9 mouse cellular contexts compared by ENCODE assay signal in genomic region chr7:100372452-100372980, GRCm38 (mm10). TPM values are rescaled to one million over a fixed set of nuclear protein-coding genes. Genes with fewer than 3 reads are reported as not detected.
DNase-seq lines count a peak whose midpoint lies in the region; ATAC-seq and TF ChIP-seq lines count a peak whose summit lies in the region.
"Had no signal": no experiment of that assay in that cellular context is flagged by ENCODE, and none has a peak within 500 bp of the region (broad histone marks: within the 10 kb centered on the region; RNA-seq: fewer than 3 reads in every experiment).

No protein-coding gene starts in this region.

- H3K9ac ChIP-seq in heart, adult 2 months (ENCODE audit: low read depth, low read length): peak overlapping the region; percentile 30; the same call in 1 of the 2 replicates
- H3K9ac ChIP-seq in heart, embryonic 15.5 days: peak overlapping the region; percentile 59

- H3K79me2 ChIP-seq in heart, adult 2 months (replicated peaks; ENCODE audit: control insufficient read depth, insufficient read depth, low read length): peaks cover 2% of the 10 kb centered on the region

- no peak for DNase-seq in heart, adult 2 months
- no peak for DNase-seq in heart, postnatal 14 days
- peak; percentile 26 for DNase-seq in MEL-GATA-1-ER (ENCODE audit: extremely low read depth, low read depth)
- peak; percentile 6 for DNase-seq in lung, postnatal 10 days
- no peak for DNase-seq in right cerebral cortex, postnatal 36 days (ENCODE audit: low spot score in 2 of 2)
- no peak for DNase-seq in left cerebral cortex, adult 9 months (ENCODE audit: low spot score in 2 of 2)
- no peak for DNase-seq in MN1 (ENCODE audit: low spot score)

- H3K27me3 ChIP-seq in heart, adult 2 months (ENCODE audit: control insufficient read depth, insufficient read depth, low read length): no peaks in the 10 kb centered on the region
- H3K27me3 ChIP-seq in heart, embryonic 15.5 days: no peaks in the 10 kb centered on the region
- H3K27me3 ChIP-seq: Patski had no signal

- intact Hi-C loops in heart, adult 2 months (cut with DNase I): loop anchor here (5.0 kb wide), 2 partner anchors 335 to 890 kb away; partner anchors contain the start of genes Fam168a and Rps3
- intact Hi-C loops in heart, postnatal 14 days (cut with DNase I): no loop called here

- no peaks in the 10 kb centered on the region for H3K9me3 ChIP-seq in heart, embryonic 15.5 days (replicated peaks)

- peak overlapping the region; percentile 69 for H3K4me2 ChIP-seq in heart, embryonic 15.5 days

- no peak for TF ChIP-seq CTCF in heart, adult 2 months (IDR thresholded peaks at IDR 0.05)

- H3K4me1 ChIP-seq in heart, adult 2 months (ENCODE audit: control insufficient read depth, insufficient read depth, low read length): no peaks in the 10 kb centered on the region; the same call in 1 of the 2 replicates
- peaks cover 15% of the 10 kb centered on the region for H3K4me1 ChIP-seq in heart, embryonic 15.5 days (replicated peaks)

- WGBS in heart, adult 2 months: 6% methylated on average over 17 of the region's 17 CpGs
- WGBS in heart, embryonic 15.5 days: 7% methylated on average over 17 of the region's 17 CpGs

- TF ChIP-seq POLR2A in heart, adult 2 months (IDR thresholded peaks at IDR 0.05; ENCODE audit: insufficient read depth, low read depth, low read length): no peak

- H3K36me3 ChIP-seq in heart, adult 2 months (ENCODE audit: control insufficient read depth, insufficient read depth, low read length): peaks cover 14% of the 10 kb centered on the region
- peaks cover 19% of the 10 kb centered on the region for H3K36me3 ChIP-seq in heart, embryonic 15.5 days

- H3K4me3 ChIP-seq in heart, adult 2 months: peak overlapping the region; percentile 52
- H3K4me3 ChIP-seq in heart, embryonic 15.5 days: peak overlapping the region; percentile 74

- no peak for TF ChIP-seq EP300 in heart, adult 2 months (IDR thresholded peaks at IDR 0.05; ENCODE audit: insufficient read depth, low read depth, low read length)

- no peak for ATAC-seq in heart, embryonic 15.5 days (replicated peaks; ENCODE audit: insufficient number of reproducible peaks, insufficient read depth, low FRiP score, low read depth)

- H3K27ac ChIP-seq in heart, adult 2 months: peak overlapping the region; percentile 80
- peak overlapping the region; percentile 84 for H3K27ac ChIP-seq in heart, embryonic 15.5 days

RNA-seq across cellular contexts. Expression of gene Ppme1, which starts 0.4 kb away (rescaled TPM):
- 10 to 100 TPM; 32.5 to 35.8 TPM for total RNA-seq in heart, adult 2 months (2021)
- polyA plus RNA-seq in heart, adult 2 months (2012; rRNA removed): 80.7 and 118 TPM in 2 replicates
- 10 to 100 TPM; 37.8 to 44.0 TPM for total RNA-seq in heart, postnatal 14 days (2021)
- 52.8 and 61.1 TPM in 2 replicates for polyA plus RNA-seq in heart, embryonic 15.5 days (2015; fragmentation: Nextera tagmentation; extraction: Ambion mirVana)

RNA-seq across cellular contexts. Expression of gene C2cd3, which starts 0.5 kb away (rescaled TPM):
- 1 to 10 TPM; 7.0 to 8.4 TPM for total RNA-seq in heart, adult 2 months (2021)
- polyA plus RNA-seq in heart, adult 2 months (2012; rRNA removed): 6.6 and 8.5 TPM in 2 replicates
- 10 to 100 TPM; 10.2 to 12.9 TPM for total RNA-seq in heart, postnatal 14 days (2021)
- polyA plus RNA-seq in heart, embryonic 15.5 days (2015; fragmentation: Nextera tagmentation; extraction: Ambion mirVana): 11.8 and 14.6 TPM in 2 replicates

Comparison
In these comparisons a context has a peak if more than half of its experiments do, and no peak if none do; other contexts are left out.
1. DNase-seq: peak in MEL-GATA-1-ER (single experiment) and lung, postnatal 10 days (single experiment); none in heart, adult 2 months (0 of 2), heart, postnatal 14 days (0 of 2), right cerebral cortex, postnatal 36 days (0 of 2), left cerebral cortex, adult 9 months (0 of 2) and MN1 (single experiment).